Mouse (Mus musculus): ENCODE measurements around the gene Zfp105. TPM values are rescaled to one million over a fixed set of nuclear protein-coding genes. Genes with fewer than 3 reads are reported as not detected.

Gene Zfp105
- total and polyA plus RNA-seq, 3 experiments, result 0.86 to 2.1 (median 1.7) TPM

- Histone ChIP-seq H3K27me3 (ENCODE audit: control insufficient read depth, insufficient read depth, low read length) (no peaks in the 10 kb centered on the region), H3K9ac (ENCODE audit: low read depth, low read length) (no peak overlapping the region), H3K4me1 (ENCODE audit: control insufficient read depth, insufficient read depth, low read length) (no peaks in the 10 kb centered on the region), H3K4me3 (no peak overlapping the region), H3K79me2 (replicated peaks; ENCODE audit: control insufficient read depth, insufficient read depth, low read length) (no peaks in the 10 kb centered on the region), H3K27ac (no peak overlapping the region), H3K36me3 (ENCODE audit: control insufficient read depth, insufficient read depth, low read length) (no peaks in the 10 kb centered on the region)
- whole genome bisulfite sequencing, result 72% methylated on average over 2 of the region's 2 CpGs
- DNase-seq, result no peak
- no peak for TF ChIP-seq CTCF (IDR thresholded peaks at IDR 0.05)
- no peak for TF ChIP-seq POLR2A (IDR thresholded peaks at IDR 0.05; ENCODE audit: insufficient read depth, low read depth, low read length)
- TF ChIP-seq EP300 (IDR thresholded peaks at IDR 0.05; ENCODE audit: insufficient read depth, low read depth, low read length), result no peak
- intact Hi-C loops (cut with DNase I), result no loop called here
These were observed 21.8 kb upstream of the Zfp105 start for GRCm38 (mm10) chr9:122901047-122901446.

- H3K27me3 ChIP-seq (ENCODE audit: control insufficient read depth, insufficient read depth, low read length), result no peaks in the 10 kb centered on the region
- H3K79me2 ChIP-seq (replicated peaks; ENCODE audit: control insufficient read depth, insufficient read depth, low read length), result no peaks in the 10 kb centered on the region
- DNase-seq, result peak; percentile 37 to 53
- intact Hi-C loops (cut with DNase I), result no loop called here
- peak overlapping the region; percentile 54 for H3K4me3 ChIP-seq
- peak overlapping the region; percentile 62 for H3K9ac ChIP-seq (ENCODE audit: low read depth, low read length)
- no peaks in the 10 kb centered on the region for H3K4me1 ChIP-seq (ENCODE audit: control insufficient read depth, insufficient read depth, low read length)
- no peak overlapping the region for H3K27ac ChIP-seq
- no peaks in the 10 kb centered on the region for H3K36me3 ChIP-seq (ENCODE audit: control insufficient read depth, insufficient read depth, low read length)
- TF ChIP-seq CTCF (IDR thresholded peaks at IDR 0.05) (no peak), EP300 (IDR thresholded peaks at IDR 0.05; ENCODE audit: insufficient read depth, low read depth, low read length) (no peak), POLR2A (IDR thresholded peaks at IDR 0.05; ENCODE audit: insufficient read depth, low read depth, low read length) (no peak)
- WGBS, result 15% methylated on average over 32 of the region's 32 CpGs
These were observed 19.9 kb upstream of the Zfp105 start for GRCm38 (mm10) chr9:122902717-122903535.

DNA sequence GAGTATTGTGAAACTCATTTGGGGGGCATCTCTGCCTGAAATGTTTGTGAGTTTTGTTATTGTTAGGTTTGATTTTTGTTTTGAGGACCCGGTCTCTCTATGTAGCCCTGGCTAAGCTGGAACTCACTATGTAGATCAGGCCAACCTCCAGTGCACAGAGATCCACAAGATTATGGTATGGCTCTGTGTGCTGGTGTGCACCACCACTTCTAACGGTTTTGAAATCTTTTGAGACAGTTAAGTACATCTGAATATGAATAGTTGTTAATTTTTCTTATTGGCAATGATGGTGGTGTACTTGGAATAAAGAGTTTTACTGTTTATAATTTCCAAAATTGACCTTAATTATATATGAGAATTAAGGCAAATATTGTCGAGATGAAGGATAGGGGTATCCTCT lies 436 bp upstream of the Zfp105 start:
- H3K36me3 ChIP-seq (ENCODE audit: control insufficient read depth, insufficient read depth, low read length), result peaks cover 2% of the 10 kb centered on the region
- H3K4me3 ChIP-seq, result peak overlapping the region; percentile 72
- no peak for DNase-seq
- no peaks in the 10 kb centered on the region; the same call in 1 of the 2 replicates for H3K4me1 ChIP-seq (ENCODE audit: control insufficient read depth, insufficient read depth, low read length)
- H3K79me2 ChIP-seq (replicated peaks; ENCODE audit: control insufficient read depth, insufficient read depth, low read length), result no peaks in the 10 kb centered on the region
- 44% methylated on average over 3 of the region's 3 CpGs for WGBS
- TF ChIP-seq CTCF (IDR thresholded peaks at IDR 0.05), result no peak
- TF ChIP-seq POLR2A (IDR thresholded peaks at IDR 0.05; ENCODE audit: insufficient read depth, low read depth, low read length), result no peak
- H3K9ac ChIP-seq (ENCODE audit: low read depth, low read length), result no peak overlapping the region
- intact Hi-C loops (cut with DNase I), result loop anchor here (5.0 kb wide), 1 partner anchor 55 kb away; the partner anchor contains the start of gene Zfp445
- H3K27me3 ChIP-seq (ENCODE audit: control insufficient read depth, insufficient read depth, low read length), result no peaks in the 10 kb centered on the region
- H3K27ac ChIP-seq, result no peak overlapping the region

GRCm38 (mm10) chr9:122928915-122929314 lies 6.0 kb downstream of the Zfp105 start:
- intact Hi-C loops (cut with DNase I), result no loop called here
- 83% methylated on average over 3 of the region's 3 CpGs for WGBS
- no peak overlapping the region for H3K4me3 ChIP-seq

DNA sequence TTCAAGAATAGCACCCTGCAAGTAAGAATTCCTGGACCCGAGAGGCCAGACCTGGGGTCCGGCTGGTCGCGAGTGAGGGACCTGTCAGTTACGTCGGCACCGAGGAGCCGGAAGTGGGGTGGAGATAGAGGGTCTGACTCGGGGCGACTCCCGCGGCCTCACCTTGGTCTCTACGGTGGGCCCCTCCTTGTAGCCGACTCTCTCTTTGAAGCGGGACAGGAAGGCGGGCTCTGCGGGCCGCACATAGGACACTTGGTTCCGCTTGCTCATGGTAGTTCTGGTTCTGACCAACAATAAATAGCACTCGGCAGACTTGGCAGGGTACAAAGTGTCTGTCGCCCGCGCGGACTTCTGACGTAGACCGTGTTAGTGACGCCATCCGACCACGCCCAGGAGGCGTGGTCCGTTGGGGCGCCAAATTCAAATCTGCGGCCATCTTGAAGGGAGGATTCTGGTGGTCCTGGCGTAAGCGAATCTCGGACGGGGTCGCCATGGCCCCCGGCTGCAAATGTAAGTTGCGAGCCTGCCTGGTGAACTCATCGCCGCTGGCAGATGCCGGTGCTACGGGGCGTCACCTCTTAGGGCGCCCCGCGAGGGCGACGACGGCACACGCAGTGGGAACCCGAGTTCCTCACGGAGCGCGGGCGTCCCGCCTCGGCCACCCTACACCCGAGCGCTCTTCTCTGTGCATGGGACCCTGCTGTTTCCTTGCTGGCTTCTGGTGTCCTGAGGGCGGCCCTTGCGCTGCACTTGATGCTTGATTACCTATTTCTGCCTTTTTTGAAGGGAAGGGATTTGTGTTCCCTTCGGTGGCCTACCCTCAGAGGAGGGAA lies 28.0 kb downstream of the Zfp105 start, which contains the start of the genes 1110059G10Rik and Kif15:
Gene 1110059G10Rik, minus strand, starts transcription at position 358 of the 833 bp plus-strand sequence.
Gene Kif15, plus strand, starts transcription at position 404 of the 833 bp plus-strand sequence.
- under 1% methylated on average over 64 of the region's 64 CpGs for WGBS
- peak; percentile 91 to 96 for DNase-seq
- H3K36me3 ChIP-seq (ENCODE audit: control insufficient read depth, insufficient read depth, low read length), result peaks cover 2% of the 10 kb centered on the region
- intact Hi-C loops (cut with DNase I), result loop anchor here (5.0 kb wide), 4 partner anchors 71 to 161 kb away; partner anchors contain the start of genes Exosc7, Tmem42 and Zdhhc3
- TF ChIP-seq EP300 (IDR thresholded peaks at IDR 0.05; ENCODE audit: insufficient read depth, low read depth, low read length), result no peak
- peak; percentile 41 for TF ChIP-seq CTCF (IDR thresholded peaks at IDR 0.05)
- TF ChIP-seq POLR2A (IDR thresholded peaks at IDR 0.05; ENCODE audit: insufficient read depth, low read depth, low read length), result peak; percentile 69
- H3K4me1 ChIP-seq (ENCODE audit: control insufficient read depth, insufficient read depth, low read length), result no peaks in the 10 kb centered on the region
- H3K27ac ChIP-seq, result peak within 1 kb of the TSS; percentile 86
- H3K4me3 ChIP-seq, result peak within 1 kb of the TSS; percentile 78
- H3K27me3 ChIP-seq (ENCODE audit: control insufficient read depth, insufficient read depth, low read length), result no peaks in the 10 kb centered on the region
- H3K9ac ChIP-seq (ENCODE audit: low read depth, low read length), result peak within 1 kb of the TSS; percentile 89
- H3K79me2 ChIP-seq (replicated peaks; ENCODE audit: control insufficient read depth, insufficient read depth, low read length), result 0 out of 2 replicates have a peak, but pooled peaks cover 2% of the 10 kb centered on the region

More at GRCm38 (mm10) chr9:122928915-122929314, 6.0 kb downstream of the Zfp105 start:
- no peaks in the 10 kb centered on the region; the same call in 1 of the 2 replicates for H3K4me1 ChIP-seq (ENCODE audit: control insufficient read depth, insufficient read depth, low read length)
- H3K36me3 ChIP-seq (ENCODE audit: control insufficient read depth, insufficient read depth, low read length), result peaks cover 6% of the 10 kb centered on the region
- H3K79me2 ChIP-seq (replicated peaks; ENCODE audit: control insufficient read depth, insufficient read depth, low read length), result no peaks in the 10 kb centered on the region
- TF ChIP-seq CTCF (IDR thresholded peaks at IDR 0.05) (no peak), EP300 (IDR thresholded peaks at IDR 0.05; ENCODE audit: insufficient read depth, low read depth, low read length) (no peak), POLR2A (IDR thresholded peaks at IDR 0.05; ENCODE audit: insufficient read depth, low read depth, low read length) (no peak)
- H3K27ac ChIP-seq, result no peak overlapping the region
- DNase-seq, result no peak
- no peaks in the 10 kb centered on the region for H3K27me3 ChIP-seq (ENCODE audit: control insufficient read depth, insufficient read depth, low read length)
- no peak overlapping the region for H3K9ac ChIP-seq (ENCODE audit: low read depth, low read length)

Other genes with a start within 250 kb of the Zfp105 start
- gene Topaz1, start 175.7 kb upstream of the Zfp105 start, total RNA-seq (2021), result not detected
- gene Topaz1, start 175.7 kb upstream of the Zfp105 start, polyA plus RNA-seq (2012; rRNA removed), result not detected in 2 replicates
- gene Tcaim, start 117.5 kb upstream of the Zfp105 start, total RNA-seq (2021), result 10 to 100 TPM; 46.9 to 56.5 TPM
- gene Tcaim, start 117.5 kb upstream of the Zfp105 start, polyA plus RNA-seq (2012; rRNA removed), result 20.4 and 33.4 TPM in 2 replicates
- not detected for gene Gm35549, start 79.0 kb upstream of the Zfp105 start, total RNA-seq (2021)
- gene Gm35549, start 79.0 kb upstream of the Zfp105 start, polyA plus RNA-seq (2012; rRNA removed), result not detected in 2 replicates
- 100 to 1,000 TPM in 1 of 2 experiments, 10 to 100 TPM in 1; 64.6 to 100 TPM for gene Zfp445, start 57.1 kb upstream of the Zfp105 start, total RNA-seq (2021)
- 31.1 and 79.7 TPM in 2 replicates for gene Zfp445, start 57.1 kb upstream of the Zfp105 start, polyA plus RNA-seq (2012; rRNA removed)
- gene Zkscan7, start 37.4 kb upstream of the Zfp105 start, total RNA-seq (2021), result 1 to 10 TPM; 4.7 to 5.9 TPM
- gene Zkscan7, start 37.4 kb upstream of the Zfp105 start, polyA plus RNA-seq (2012; rRNA removed), result 2.6 and 4.1 TPM in 2 replicates
- gene 1110059G10Rik, start 27.9 kb downstream of the Zfp105 start, total RNA-seq (2021), result 10 to 100 TPM; 16.1 to 18.9 TPM
- gene 1110059G10Rik, start 27.9 kb downstream of the Zfp105 start, polyA plus RNA-seq (2012; rRNA removed), result 3.0 and 5.3 TPM in 2 replicates
- under 1 TPM; 0.13 to 0.34 TPM for gene Kif15, start 28.0 kb downstream of the Zfp105 start, total RNA-seq (2021)
- gene Kif15, start 28.0 kb downstream of the Zfp105 start, polyA plus RNA-seq (2012; rRNA removed), result 0.21 and 1.3 TPM in 2 replicates
- gene Tmem42, start 98.3 kb downstream of the Zfp105 start, total RNA-seq (2021), result 10 to 100 TPM; 12.2 to 12.9 TPM
- 15.3 and 22.5 TPM in 2 replicates for gene Tmem42, start 98.3 kb downstream of the Zfp105 start, polyA plus RNA-seq (2012; rRNA removed)
- gene Tgm4, start 111.7 kb downstream of the Zfp105 start, total RNA-seq (2021), result not detected
- 0.23 TPM in 1 of 2 replicates, not detected in the other for gene Tgm4, start 111.7 kb downstream of the Zfp105 start, polyA plus RNA-seq (2012; rRNA removed)
- 10 to 100 TPM; 36.7 to 42.8 TPM for gene Zdhhc3, start 190.1 kb downstream of the Zfp105 start, total RNA-seq (2021)
- gene Zdhhc3, start 190.1 kb downstream of the Zfp105 start, polyA plus RNA-seq (2012; rRNA removed), result 57.8 and 66.2 TPM in 2 replicates
- gene Exosc7, start 190.1 kb downstream of the Zfp105 start, total RNA-seq (2021), result 10 to 100 TPM; 26.7 to 27.9 TPM
- gene Exosc7, start 190.1 kb downstream of the Zfp105 start, polyA plus RNA-seq (2012; rRNA removed), result 19.8 and 34.5 TPM in 2 replicates
- gene Clec3b, start 227.9 kb downstream of the Zfp105 start, total RNA-seq (2021), result 10 to 100 TPM; 47.0 to 71.1 TPM
- gene Clec3b, start 227.9 kb downstream of the Zfp105 start, polyA plus RNA-seq (2012; rRNA removed), result 60.6 and 62.3 TPM in 2 replicates